Mouse (Mus musculus) frontal cortex, postnatal 10 days (tissue): ENCODE measurements around the gene Olfr325.

Experiments used
- DNase-seq, 2 experiments: peaks; one replicate each; pipeline ENCODE4 v3.0.0; 2022; ENCODE audit warnings: low spot score in 2 of 2, mixed read lengths in 1 of 2

The Olfr325 gene

GRCm38 (mm10) chr11:58630401-58630800 is 52.9 kb downstream of the Olfr325 start, which contains the start of gene Olfr323:
TSS of gene Olfr323 (minus strand) at chr11:58630501.
- DNase-seq, result no peak
